Mouse (Mus musculus): ENCODE measurements around the gene Trim69.

GRCm38 (mm10) chr2:122186106-122186505, 25.6 kb downstream of the Trim69 start, which contains the start of the genes Patl2 and Terb2:
- TF ChIP-seq CTCF (IDR thresholded peaks at IDR 0.05; ENCODE audit: insufficient read depth, low read depth, low read length), result no peak
- TF ChIP-seq POLR2A (IDR thresholded peaks at IDR 0.05; ENCODE audit: insufficient read depth, low read depth, low read length), result no peak

Measured in olfactory bulb, adult 2 months (tissue).